Mouse (Mus musculus): ENCODE results near the gene Morn3.

Morn3 gene

GRCm38 (mm10) chr5:123021438-123021837, 25.4 kb downstream of the Morn3 start:
- no peak for DNase-seq (ENCODE audit: low spot score)

DNA sequence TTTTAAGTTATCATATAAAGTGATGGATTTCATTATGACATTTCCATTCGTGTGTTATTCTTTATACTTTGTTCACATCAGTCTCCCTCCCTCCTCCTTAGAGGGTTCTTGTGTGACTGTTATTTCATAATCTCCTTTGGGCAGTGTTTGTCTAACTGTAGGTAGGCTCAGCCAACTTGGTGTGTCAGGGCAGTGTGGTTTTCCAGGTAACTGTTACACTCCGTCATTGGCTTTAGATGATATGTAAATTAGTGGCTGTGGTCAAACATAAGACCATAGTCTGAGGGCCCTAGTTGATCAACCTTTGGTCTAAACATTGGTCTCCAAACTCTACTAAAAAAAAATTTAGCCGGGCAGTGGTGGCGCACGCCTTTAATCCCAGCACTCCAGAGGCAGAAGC, 26.4 kb downstream of the Morn3 start:
- no peak for DNase-seq (ENCODE audit: low spot score)

- DNase-seq (ENCODE audit: low spot score): no peak
Observed at GRCm38 (mm10) chr5:123019336-123020016, 27.3 kb downstream of the Morn3 start.

DNA sequence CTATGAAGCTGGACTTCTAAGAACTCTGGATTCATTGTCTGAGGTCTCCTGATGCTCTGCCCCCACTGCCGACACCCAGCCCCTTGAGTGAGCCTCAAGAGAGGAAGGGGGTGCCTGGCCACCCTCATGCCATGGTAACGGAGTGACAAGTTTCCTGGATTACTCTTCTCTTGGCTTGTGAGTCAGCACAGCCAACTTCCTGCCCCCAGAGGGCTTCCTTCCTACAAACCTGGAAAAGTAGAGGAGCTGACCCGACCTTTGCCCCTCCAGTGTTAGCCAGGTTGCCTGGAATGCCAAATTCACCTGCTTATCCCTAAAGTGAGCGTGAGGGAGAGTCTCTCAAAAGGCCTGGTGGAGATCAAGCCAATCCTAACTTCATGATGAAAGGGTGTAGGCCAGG, 29.3 kb downstream of the Morn3 start:
- no peak for DNase-seq (ENCODE audit: low spot score)

DNA sequence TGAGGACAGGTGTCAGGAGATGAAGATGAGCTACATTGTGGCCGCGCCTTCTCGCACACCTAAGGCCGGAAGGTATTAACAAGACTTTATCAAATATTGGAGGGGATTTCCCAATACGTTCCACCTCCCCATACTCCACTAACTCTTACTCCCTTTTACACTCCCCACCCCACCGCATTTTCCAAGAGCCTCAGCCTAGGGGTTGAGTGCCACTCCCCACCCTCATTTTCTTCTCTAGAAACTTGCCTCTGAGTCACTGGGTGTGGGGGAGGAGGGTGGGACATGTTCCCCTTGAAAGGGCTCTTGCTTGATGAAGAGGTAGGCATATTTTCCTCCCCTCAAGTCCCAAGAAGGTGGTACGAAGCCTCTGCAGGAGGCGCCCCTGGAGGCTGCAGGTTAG, 30.9 kb downstream of the Morn3 start:
- DNase-seq (ENCODE audit: low spot score): no peak

- DNase-seq (ENCODE audit: low spot score): peak; percentile 95
Observed at GRCm38 (mm10) chr5:123014753-123015701, 31.8 kb downstream of the Morn3 start, which contains the start of gene Orai1. TSS of gene Orai1 (plus strand) at chr5:123015074.

DNA sequence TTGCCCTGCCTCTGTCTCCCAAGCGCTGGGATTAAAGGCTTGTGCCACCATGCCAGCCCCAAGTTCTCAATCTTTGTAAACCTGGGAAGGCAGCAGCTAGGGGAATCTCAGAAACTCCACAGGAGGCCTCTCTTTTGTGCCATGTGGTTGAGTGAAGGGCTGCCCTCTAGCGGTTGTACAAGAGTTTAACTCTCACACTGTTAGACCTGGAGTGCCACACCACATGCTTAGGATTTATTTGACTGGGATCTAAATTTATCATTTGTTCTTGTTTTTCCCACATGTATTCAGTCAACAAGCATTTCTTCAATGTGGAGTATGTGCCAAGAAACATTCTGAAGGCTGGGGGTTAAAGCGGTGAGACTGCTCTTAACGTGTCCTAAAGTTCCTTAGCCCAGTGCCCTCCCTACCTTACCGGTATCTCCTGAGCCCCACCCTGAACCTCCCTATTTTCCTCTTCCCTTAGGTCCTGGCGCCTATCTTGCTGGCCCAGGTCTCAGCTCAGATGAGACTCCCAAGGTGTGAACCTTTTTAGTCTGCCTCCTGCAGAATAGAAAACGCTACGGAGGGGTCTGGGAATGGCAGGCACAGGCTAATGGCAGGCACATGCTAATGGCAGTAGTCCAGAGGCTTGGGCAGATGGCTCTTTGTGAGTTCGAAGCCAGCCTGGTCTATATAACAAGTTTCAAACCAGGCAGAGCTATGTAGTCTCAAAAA, 33.1 kb downstream of the Morn3 start:
- peak; percentile 65 for DNase-seq (ENCODE audit: low spot score)

GRCm38 (mm10) chr5:123011705-123012104, 35.1 kb downstream of the Morn3 start:
- DNase-seq (ENCODE audit: low spot score): no peak

GRCm38 (mm10) chr5:123010806-123011205, 36.0 kb downstream of the Morn3 start:
- DNase-seq (ENCODE audit: low spot score): no peak

DNA sequence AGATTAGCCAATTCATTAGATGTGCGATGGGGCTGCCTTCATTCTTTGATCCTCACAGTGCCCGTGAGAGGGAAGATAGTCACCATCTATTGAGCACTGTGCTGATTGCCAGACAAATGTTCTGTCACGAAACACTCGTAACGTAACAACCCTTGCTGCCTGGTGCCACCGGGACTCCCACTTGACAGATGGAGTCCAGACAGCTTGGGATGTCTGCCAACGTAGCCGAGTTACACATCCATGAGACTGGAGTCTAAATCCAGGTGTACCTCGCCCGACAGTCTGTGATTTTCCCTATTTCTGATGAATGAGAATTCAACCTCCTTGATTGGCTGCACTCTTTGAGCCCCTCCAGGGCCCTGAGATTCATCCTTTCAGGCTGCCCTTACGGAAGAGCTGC, 36.9 kb downstream of the Morn3 start:
- DNase-seq (ENCODE audit: low spot score): no peak

DNA sequence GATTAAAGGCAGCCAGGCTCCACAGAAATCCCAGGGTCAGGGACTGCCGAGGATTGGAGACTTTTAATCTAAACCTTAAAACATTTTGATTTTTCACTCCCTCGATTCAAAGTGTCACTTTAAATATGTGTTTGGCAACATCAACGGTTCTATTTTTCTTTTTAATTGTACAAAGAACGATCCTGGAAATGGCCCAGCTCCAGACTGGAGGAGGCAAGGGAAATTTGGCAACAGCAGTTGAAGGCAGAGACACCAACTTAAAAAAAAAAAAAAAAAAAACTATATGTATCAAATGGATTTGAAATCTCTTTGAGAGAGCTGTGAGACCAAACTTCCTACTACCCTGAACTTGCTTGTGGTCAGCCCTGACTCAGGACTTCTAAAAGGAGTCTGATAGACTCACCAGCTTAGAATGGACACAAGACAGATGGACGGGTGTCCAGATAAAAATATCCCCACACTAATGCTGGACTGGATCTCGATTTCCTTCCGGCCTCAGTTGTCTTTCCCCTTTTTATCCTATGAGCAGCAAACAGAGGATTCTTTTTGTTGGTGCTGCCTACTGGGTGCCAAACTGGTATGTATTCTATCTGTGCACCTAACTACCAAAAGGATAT, 37.8 kb downstream of the Morn3 start:
- no peak for DNase-seq (ENCODE audit: low spot score)

DNA sequence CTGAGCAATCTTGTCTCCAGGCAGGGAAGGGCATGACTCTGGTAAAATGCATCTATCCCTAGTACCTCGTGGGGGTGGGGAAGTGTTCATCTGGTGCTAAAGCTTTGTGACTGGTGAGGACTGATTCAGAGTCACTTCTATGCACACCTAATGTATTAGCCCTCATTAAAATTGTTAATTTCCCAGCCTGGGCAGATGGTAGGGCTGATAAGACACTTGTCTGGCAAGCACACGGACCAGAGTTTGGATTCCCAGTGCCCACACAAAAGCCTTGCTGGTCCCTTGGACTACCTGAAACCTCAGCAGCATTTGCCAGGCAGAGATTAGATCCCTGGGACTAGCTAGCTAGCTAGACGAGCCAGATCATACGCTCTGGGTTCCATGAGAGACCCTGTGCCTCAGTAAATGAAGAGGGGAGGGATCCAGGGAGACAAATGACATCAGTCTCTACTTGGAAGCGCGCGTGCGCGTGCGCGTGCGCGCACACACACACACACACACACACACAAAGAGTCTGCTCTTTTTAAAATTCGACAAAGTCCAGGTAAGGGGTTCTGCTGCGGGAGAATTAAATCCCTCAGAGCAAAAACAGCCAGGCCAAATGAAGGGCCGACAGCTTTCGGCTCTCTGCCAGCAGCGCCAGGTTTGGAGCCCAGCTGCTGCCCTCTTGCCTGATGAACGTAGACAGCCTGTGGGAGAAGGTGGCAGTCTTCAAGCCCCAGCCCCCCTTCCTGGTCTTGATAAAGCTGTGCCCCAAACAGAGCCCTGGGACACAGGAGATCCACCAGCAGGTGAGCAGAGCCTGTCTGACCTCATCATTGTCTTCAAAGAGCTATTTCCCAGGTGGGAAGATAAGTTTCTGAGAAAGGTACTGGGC, 40.9 kb downstream of the Morn3 start:
- DNase-seq (ENCODE audit: low spot score): no peak

GRCm38 (mm10) chr5:123000901-123001300, 45.9 kb downstream of the Morn3 start:
- no peak for DNase-seq (ENCODE audit: low spot score)

DNA sequence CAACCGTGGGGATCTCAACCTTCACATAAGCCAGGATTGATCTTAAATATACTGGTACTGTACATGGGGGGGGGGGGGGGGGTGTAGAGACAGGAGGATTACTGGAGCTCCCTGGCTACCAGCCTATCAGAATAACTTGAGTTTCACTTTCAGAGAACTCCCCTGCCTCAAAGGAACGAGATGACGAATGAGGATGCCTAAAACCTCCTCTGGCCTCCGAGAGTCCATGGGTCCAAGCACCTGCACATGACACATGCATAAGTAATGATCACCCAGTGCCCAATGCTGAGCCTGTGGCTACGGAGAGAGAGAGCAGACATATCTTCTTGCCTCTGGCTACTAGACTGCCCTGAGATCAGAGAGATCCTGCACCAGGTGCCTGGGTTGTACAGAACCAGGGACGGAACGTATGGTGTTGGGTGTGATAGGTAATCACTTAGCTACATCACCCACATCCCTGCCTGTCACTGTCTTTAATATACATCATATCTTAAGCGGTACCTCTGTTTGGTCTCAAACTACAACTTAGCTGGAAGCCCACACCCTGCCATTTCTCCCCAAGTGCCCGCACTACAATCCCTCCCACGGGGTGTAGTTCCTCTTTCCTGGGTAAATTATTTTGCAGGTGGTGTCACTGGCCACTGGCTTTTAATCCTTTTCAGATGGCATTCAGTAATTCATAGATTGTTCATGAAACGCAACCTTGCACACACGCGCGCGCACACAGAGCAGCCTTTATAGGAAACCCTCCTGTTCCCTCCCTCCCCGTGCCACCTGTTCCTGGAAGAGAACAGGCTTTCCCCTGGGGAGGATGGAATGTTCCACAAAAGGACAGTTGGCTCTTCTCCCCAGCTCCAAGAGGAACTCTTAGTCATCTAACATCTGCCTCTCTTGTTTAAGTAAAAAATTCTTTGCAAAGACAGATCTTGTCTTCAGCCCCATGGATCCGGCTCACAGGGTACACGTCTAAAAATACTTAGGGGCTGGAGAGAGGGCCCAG, 49.3 kb downstream of the Morn3 start:
- no peak for DNase-seq (ENCODE audit: low spot score)

GRCm38 (mm10) chr5:122994910-122995309, 51.9 kb downstream of the Morn3 start:
- no peak for DNase-seq (ENCODE audit: low spot score)

DNA sequence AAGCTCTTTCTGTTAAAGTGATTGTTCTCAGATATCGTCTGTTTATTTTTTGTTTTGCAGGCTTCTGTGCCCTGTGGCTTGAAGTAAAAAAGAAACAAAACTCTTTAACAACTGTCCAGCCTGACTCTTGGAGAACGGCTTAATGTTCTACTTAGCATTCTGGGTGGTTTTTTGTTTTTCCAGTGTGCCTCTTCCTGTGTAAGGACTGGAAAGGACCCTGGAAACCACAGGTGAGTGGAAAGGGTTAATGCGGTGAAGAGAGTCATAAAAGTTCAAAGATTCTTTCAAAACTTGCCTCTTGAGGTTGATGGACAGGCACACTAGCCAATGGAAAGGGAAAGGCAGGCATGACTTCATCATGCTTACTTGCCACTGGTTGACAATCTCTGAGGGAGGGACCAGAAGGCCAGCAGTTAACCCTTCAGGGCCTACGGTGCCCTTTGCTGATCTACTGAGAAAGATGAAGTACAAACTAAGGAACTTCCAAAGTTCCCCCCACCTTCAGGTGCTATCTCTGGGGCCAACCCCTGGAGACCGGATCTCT, 52.4 kb downstream of the Morn3 start:
- DNase-seq (ENCODE audit: low spot score): no peak

DNA sequence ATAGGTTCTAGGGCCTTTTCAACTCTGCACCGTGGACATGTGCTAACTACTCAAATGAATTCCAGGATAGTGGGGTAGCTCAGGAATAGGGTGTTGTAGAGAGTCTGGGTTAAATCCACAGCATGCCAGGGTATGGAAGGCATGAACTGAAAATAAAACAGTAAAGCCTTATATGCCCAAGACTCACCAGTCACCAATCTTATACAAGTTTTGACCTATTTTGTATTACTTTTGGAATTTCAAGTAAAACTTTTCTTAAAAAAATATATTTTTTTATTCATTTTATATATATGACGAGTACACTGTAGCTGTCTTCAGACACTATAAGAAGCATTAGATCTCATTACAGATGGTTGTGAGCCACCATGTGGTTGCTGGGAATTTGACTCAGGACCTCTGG, 53.0 kb downstream of the Morn3 start:
- no peak for DNase-seq (ENCODE audit: low spot score)

GRCm38 (mm10) chr5:122991350-122992004, 55.3 kb downstream of the Morn3 start:
- no peak for DNase-seq (ENCODE audit: low spot score)
